Mouse (Mus musculus): ENCODE data around the gene Kat6b.

DNA sequence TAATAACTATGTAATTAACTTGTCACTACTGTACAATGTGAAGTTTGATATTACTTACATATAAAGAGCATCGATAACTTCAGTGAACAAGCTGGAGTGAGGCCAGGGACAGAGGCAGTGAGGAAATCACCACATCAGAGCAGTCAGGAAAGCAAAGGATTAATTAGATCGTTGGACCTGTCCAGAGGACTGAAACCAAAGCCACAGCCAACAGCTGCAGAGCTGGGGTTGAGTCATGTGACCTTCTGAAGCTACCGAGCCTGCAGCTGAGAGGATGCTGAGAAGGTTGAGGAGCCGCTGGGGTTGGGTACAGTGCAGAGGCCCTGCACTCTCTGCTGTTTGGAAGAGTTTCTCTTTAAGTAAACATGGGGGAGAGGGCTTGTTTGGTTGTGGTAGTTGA, 41.4 kb upstream of the Kat6b start:
- TF ChIP-seq CTCF (IDR thresholded peaks at IDR 0.05; ENCODE audit: borderline replicate concordance, insufficient read depth, low read depth, low read length) (no peak), POLR2A (IDR thresholded peaks at IDR 0.05; ENCODE audit: borderline replicate concordance, insufficient read depth, low read length) (no peak)
